Mouse (Mus musculus) hindbrain, embryonic 11.5 days (tissue): ENCODE data around the gene Rbfox1. TPM values are rescaled to one million over a fixed set of nuclear protein-coding genes. Genes with fewer than 3 reads are reported as not detected.

Experiments
- ATAC-seq: fragments of 200-750 bp; cut with Nextera tagmentation; 2 replicates; pipeline ENCODE4 v1.8.0; 2017; ENCODE audit warnings: mild to moderate bottlenecking, moderate TSS enrichment, moderate library complexity; ENCODE audit not compliant: low FRiP score
- DNase-seq: peaks from one replicate; pipeline ENCODE4 v3.0.0-alpha.2; 2015; ENCODE audit warnings: low spot score
- H3K27ac ChIP-seq: fragments of 300-500 bp; sonication (generic); 2 replicates; pipeline ENCODE4 v1.5.1; 2014; ENCODE audit warnings: mild to moderate bottlenecking, low read depth, low read length
- H3K27me3 ChIP-seq: fragments of 300-500 bp; sonication (generic); 2 replicates; pipeline ENCODE4 v1.6.1; 2014; ENCODE audit warnings: mild to moderate bottlenecking, low read length, moderate library complexity, mixed read lengths; ENCODE audit not compliant: control insufficient read depth, insufficient read depth
- H3K36me3 ChIP-seq: fragments of 300-500 bp; sonication (generic); 2 replicates; pipeline ENCODE4 v1.6.1; 2014; ENCODE audit warnings: mild to moderate bottlenecking, low read length, moderate library complexity, mixed read lengths; ENCODE audit not compliant: control insufficient read depth, insufficient read depth
- H3K4me1 ChIP-seq: fragments of 300-500 bp; sonication (generic); replicated peaks from 2 replicates; pipeline ENCODE4 v1.6.1; 2014; ENCODE audit warnings: low read length, mixed read lengths; ENCODE audit not compliant: control insufficient read depth, insufficient read depth
- H3K4me2 ChIP-seq: fragments of 300-500 bp; sonication (generic); replicated peaks from 2 replicates; pipeline ENCODE4 v1.6.1; 2014; ENCODE audit warnings: mild to moderate bottlenecking, low read depth, low read length
- H3K4me3 ChIP-seq: fragments of 300-500 bp; sonication (generic); 2 replicates; pipeline ENCODE4 v1.5.1; 2014; ENCODE audit warnings: low read depth, low read length
- H3K9ac ChIP-seq: fragments of 300-500 bp; sonication (generic); 2 replicates; pipeline ENCODE4 v1.6.1; 2014; ENCODE audit warnings: low read depth, low read length
- H3K9me3 ChIP-seq: fragments of 300-500 bp; sonication (generic); 2 replicates; pipeline ENCODE4 v1.6.1; 2016; ENCODE audit warnings: low read length; ENCODE audit not compliant: control insufficient read depth
- WGBS: fragments of 180-500 bp; shearing (Covaris S2); extraction: QIAGEN DNeasy Blood & Tissue Kit; methylation state at CpG from one replicate; pipeline ENCODE4 v1.1.7; 2014; 5-methylcytosine and 5-hydroxymethylcytosine counted together
- polyA plus RNA-seq: library from polyadenylated mRNA; unstranded; fragments of >200 nt; fragmentation: Nextera tagmentation; extraction: Ambion mirVana; gene quantifications from 2 replicates; pipeline ENCODE4 v1.2.1, GENCODE M21; 2014

Rbfox1 gene
- polyA plus RNA-seq, 1 experiment from 2014 or later: 20.3 TPM

DNA sequence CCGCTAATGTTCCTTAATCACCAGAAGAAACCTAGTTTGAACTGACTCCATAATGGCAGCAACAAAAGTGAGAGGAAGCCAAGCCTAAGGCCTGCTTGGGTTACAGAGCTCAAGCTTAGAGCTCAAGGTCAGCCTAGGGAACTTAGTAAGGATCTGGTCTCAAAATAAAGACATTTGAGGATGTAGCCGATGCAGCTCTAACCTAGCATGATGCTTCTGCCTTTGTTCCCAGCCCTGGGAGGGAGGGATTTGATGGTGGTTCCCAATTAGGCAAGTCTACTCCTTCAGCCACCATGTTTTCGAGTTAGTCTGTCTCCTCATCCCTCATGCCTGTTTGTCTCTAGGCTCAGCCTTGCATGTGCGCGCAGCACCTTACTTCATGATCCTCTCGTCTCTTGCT is 1548.1 kb downstream of the Rbfox1 start:
- WGBS: 93% methylated on average over 6 of the region's 6 CpGs
- DNase-seq: no peak

DNA sequence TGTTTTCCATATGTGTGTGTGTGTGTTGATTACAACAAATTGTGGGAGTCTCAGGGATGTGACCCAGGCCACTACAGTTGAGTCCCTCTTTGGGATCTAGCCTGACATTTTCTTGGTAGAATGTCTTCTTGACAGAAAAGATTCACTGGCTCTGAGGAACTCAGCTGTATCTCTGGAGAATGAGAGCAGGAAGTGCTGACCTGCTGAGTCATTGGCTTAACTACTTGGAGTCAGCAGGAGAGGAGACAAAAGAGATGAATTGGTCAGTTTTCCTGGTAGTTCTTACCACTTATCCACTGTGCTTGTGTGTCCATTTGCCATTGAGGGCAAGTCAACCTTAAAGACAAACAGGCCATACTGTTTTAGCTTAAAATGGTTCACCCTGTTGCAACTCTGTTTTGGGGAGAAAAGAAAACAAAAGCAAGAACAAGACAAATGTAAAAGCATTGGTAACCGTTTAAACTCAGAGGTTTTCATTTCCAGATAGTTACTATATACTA is 1561.7 kb downstream of the Rbfox1 start:
- whole genome bisulfite sequencing: 50% methylated on average over 1 of the region's 1 CpGs
- Histone ChIP-seq H3K9me3 (no peaks in the 10 kb centered on the region), H3K4me2 (no peak overlapping the region), H3K36me3 (no peaks in the 10 kb centered on the region), H3K27me3 (no peaks in the 10 kb centered on the region), H3K9ac (no peak overlapping the region), H3K27ac (no peak overlapping the region), H3K4me1 (no peaks in the 10 kb centered on the region), H3K4me3 (no peak overlapping the region)
- ATAC-seq (no peak), DNase-seq (no peak)

More for the DNA sequence above, 1548.1 kb downstream of the Rbfox1 start:
- Histone ChIP-seq H3K27me3 (no peaks in the 10 kb centered on the region), H3K9me3 (no peaks in the 10 kb centered on the region), H3K27ac (no peak overlapping the region), H3K4me1 (no peaks in the 10 kb centered on the region), H3K36me3 (no peaks in the 10 kb centered on the region), H3K9ac (no peak overlapping the region), H3K4me3 (no peak overlapping the region), H3K4me2 (no peak overlapping the region)
- no peak for ATAC-seq

DNA sequence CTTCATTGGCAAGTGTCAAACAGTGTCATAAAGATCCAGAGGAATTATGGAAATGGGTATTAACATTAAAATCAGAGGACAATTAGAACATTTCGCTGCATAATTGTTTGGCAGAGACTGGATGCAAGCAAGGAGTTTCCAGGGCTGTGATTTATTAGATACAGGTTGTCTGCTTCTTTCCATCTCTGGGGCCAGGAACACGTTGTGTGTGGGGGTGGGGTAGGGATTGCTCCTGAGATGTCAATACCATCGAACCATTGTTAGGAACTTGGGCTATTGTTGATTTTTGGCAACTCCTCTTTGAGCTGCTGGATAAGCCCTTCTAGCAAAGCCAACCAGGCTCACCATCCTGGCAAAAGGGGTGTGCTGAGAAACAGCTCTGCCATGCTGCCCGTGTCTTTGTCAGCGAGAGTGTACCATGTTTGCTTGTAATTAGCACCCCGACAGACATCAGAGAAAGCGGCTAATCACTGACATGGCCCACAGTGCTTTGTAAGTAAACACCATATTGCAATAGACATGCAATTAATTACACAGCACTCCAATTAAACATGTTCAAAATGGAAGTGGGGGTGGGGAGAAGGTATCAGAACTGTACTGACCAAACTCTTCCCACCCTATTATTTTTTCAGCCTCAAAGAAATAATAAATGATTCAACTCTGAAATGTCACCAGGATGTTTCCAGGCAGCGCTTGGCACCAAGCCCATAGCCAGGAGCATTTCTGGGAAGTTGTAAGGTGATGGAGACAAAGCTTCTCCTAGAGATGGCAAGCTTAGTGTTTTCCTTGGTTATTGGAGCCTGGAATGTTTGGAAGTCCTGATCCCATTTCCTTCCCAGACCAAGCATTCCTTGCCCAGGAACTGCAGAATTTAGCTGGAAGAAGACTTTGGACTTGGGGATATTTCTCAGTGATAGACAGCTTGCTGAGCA is 1562.8 kb downstream of the Rbfox1 start:
- H3K4me1 ChIP-seq: no peaks in the 10 kb centered on the region
- H3K4me2 ChIP-seq: no peak overlapping the region
- WGBS: 69% methylated on average over 8 of the region's 8 CpGs
- no peaks in the 10 kb centered on the region for H3K27me3 ChIP-seq
- no peak overlapping the region for H3K9ac ChIP-seq
- no peak for DNase-seq
- no peak overlapping the region for H3K27ac ChIP-seq
- no peak for ATAC-seq
- H3K4me3 ChIP-seq: no peak overlapping the region
- no peaks in the 10 kb centered on the region for H3K36me3 ChIP-seq
- no peaks in the 10 kb centered on the region for H3K9me3 ChIP-seq

DNA sequence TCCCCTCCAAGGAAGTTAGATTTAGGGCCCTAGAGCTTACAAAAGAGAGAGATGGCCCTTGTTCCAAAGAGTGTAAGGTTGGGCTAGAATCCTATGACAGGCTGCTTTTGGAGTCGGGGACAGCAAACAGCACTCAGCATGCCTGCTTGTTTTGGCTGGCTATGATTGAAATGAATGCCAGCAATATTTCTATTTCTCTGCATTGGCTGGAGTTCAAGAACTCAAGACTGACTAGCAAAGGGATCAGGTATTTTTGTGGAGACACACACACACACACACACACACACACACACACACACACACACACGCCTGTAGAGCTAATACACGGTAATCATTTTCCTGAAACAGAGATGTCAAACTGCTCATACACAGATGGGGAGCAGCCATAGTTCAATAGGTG is 1566.0 kb downstream of the Rbfox1 start:
- Histone ChIP-seq H3K36me3 (no peaks in the 10 kb centered on the region), H3K4me1 (no peaks in the 10 kb centered on the region)

DNA sequence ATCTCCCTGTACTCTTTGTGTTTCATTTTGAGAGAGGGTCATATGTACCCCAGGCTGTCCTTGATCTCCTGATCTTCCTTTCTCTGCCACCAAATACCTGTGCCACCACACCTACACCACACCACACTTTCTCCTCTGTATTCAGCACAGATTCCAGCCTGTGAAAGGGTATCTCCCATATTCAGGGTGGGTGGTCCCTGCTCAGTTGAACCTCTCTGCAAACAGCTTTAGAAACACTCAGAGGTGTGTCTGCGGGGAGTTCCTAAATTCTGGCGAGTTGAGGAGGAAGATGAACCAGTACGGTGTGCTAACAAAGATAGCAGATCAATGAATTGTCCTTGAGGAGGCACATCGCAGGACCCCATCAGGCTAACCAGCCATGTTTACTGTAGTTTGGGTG is 1572.4 kb downstream of the Rbfox1 start:
- Histone ChIP-seq H3K27me3 (no peaks in the 10 kb centered on the region), H3K4me1 (no peaks in the 10 kb centered on the region), H3K4me3 (no peak overlapping the region), H3K9ac (no peak overlapping the region), H3K4me2 (no peak overlapping the region), H3K27ac (no peak overlapping the region), H3K36me3 (no peaks in the 10 kb centered on the region), H3K9me3 (no peaks in the 10 kb centered on the region)
- no peak for ATAC-seq
- 86% methylated on average over 4 of the region's 4 CpGs for WGBS
- DNase-seq: no peak

More for the DNA sequence above, 1566.0 kb downstream of the Rbfox1 start:
- no peaks in the 10 kb centered on the region for H3K9me3 ChIP-seq
- no peak overlapping the region for H3K4me3 ChIP-seq
- no peak overlapping the region for H3K4me2 ChIP-seq
- no peak overlapping the region for H3K27ac ChIP-seq
- no peak for ATAC-seq
- H3K27me3 ChIP-seq: no peaks in the 10 kb centered on the region
- 94% methylated on average over 3 of the region's 3 CpGs for WGBS
- no peak for DNase-seq
- no peak overlapping the region for H3K9ac ChIP-seq
